Mouse (Mus musculus): ENCODE measurements at regions not wholly inside any gene's neighbourhood (a gene's known extent, or its start where the extent isn't known, plus 50 kb on each side); places are given as distances from the start of the nearest gene placed in this dataset.
A peak's percentile ranks its signal among the peaks of the same experiment; 100 is the strongest.
"Not testable (repeated sequence)": the region's sequence is repeated elsewhere in the genome, so short reads cannot be mapped to it uniquely, and the experiment has no call there.

- not testable (repeated sequence) for ATAC-seq (replicated peaks; ENCODE audit: insufficient number of reproducible peaks, insufficient read depth, low FRiP score, low read depth); H3K4me1 ChIP-seq (replicated peaks); H3K4me3 ChIP-seq; H3K4me2 ChIP-seq; H3K9me3 ChIP-seq (replicated peaks); H3K27me3 ChIP-seq; H3K27ac ChIP-seq; H3K36me3 ChIP-seq; H3K9ac ChIP-seq
These were observed 73.3 kb downstream of the Gm31371 start for GRCm38 (mm10) chr8:19976461-19976860.

- H3K4me1 ChIP-seq (replicated peaks) = peaks cover 2% of the 10 kb centered on the region; the same call in 1 of the 2 replicates
- H3K36me3 ChIP-seq = peaks cover 12% of the 10 kb centered on the region
- H3K27ac ChIP-seq = no peak overlapping the region
- 8% methylated on average over 42 of the region's 42 CpGs for WGBS
- H3K4me3 ChIP-seq = peak overlapping the region; percentile 65
- H3K27me3 ChIP-seq = no peaks in the 10 kb centered on the region
- 0 out of 2 replicates have a peak, but pooled peaks cover 4% of the 10 kb centered on the region for H3K9me3 ChIP-seq (replicated peaks)
- peak overlapping the region; percentile 74 for H3K9ac ChIP-seq
- peak; percentile 83 for ATAC-seq (replicated peaks; ENCODE audit: insufficient number of reproducible peaks, insufficient read depth, low FRiP score, low read depth)
- peak overlapping the region; percentile 88 for H3K4me2 ChIP-seq
These were observed 76.5 kb downstream of the Gm31371 start for GRCm38 (mm10) chr8:19979536-19980345.

GRCm38 (mm10) chr8:19980346-19980726 lies 77.1 kb downstream of the Gm31371 start:
- 29% methylated on average over 26 of the region's 26 CpGs for WGBS
- H3K27ac ChIP-seq; H3K4me1 ChIP-seq (replicated peaks); H3K9me3 ChIP-seq (replicated peaks); ATAC-seq (replicated peaks; ENCODE audit: insufficient number of reproducible peaks, insufficient read depth, low FRiP score, low read depth); H3K27me3 ChIP-seq: not testable (repeated sequence)
- H3K4me2 ChIP-seq = peak overlapping the region; percentile 88
- peak overlapping the region; percentile 74 for H3K9ac ChIP-seq
- H3K36me3 ChIP-seq = peaks cover 12% of the 10 kb centered on the region
- H3K4me3 ChIP-seq = peak overlapping the region; percentile 65

- not testable (repeated sequence) for H3K27me3 ChIP-seq; H3K9ac ChIP-seq; H3K27ac ChIP-seq; H3K4me1 ChIP-seq (replicated peaks); H3K36me3 ChIP-seq; H3K4me3 ChIP-seq; H3K9me3 ChIP-seq (replicated peaks); ATAC-seq (replicated peaks; ENCODE audit: insufficient number of reproducible peaks, insufficient read depth, low FRiP score, low read depth); H3K4me2 ChIP-seq
- WGBS = 85% methylated on average over 3 of the region's 3 CpGs
These were observed 104.9 kb downstream of the Gm31371 start for GRCm38 (mm10) chr8:20008106-20008505.

- 64% methylated on average over 8 of the region's 8 CpGs for WGBS
- not testable (repeated sequence) for H3K9me3 ChIP-seq (replicated peaks); H3K4me1 ChIP-seq (replicated peaks); ATAC-seq (replicated peaks; ENCODE audit: insufficient number of reproducible peaks, insufficient read depth, low FRiP score, low read depth); H3K27ac ChIP-seq; H3K27me3 ChIP-seq; H3K4me3 ChIP-seq; H3K9ac ChIP-seq; H3K4me2 ChIP-seq; H3K36me3 ChIP-seq
These were observed 107.8 kb downstream of the Gm31371 start for GRCm38 (mm10) chr8:20010947-20011346.

GRCm38 (mm10) chr8:20013278-20013677 lies 110.1 kb downstream of the Gm31371 start:
- not testable (repeated sequence) for H3K4me3 ChIP-seq; H3K9me3 ChIP-seq (replicated peaks); H3K4me1 ChIP-seq (replicated peaks); H3K27me3 ChIP-seq; H3K9ac ChIP-seq; ATAC-seq (replicated peaks; ENCODE audit: insufficient number of reproducible peaks, insufficient read depth, low FRiP score, low read depth); H3K27ac ChIP-seq; H3K4me2 ChIP-seq; H3K36me3 ChIP-seq
- 74% methylated on average over 7 of the region's 7 CpGs for WGBS

GRCm38 (mm10) chr8:20014451-20015130 lies 111.4 kb downstream of the Gm31371 start:
- not testable (repeated sequence) for H3K4me3 ChIP-seq; H3K36me3 ChIP-seq; H3K27ac ChIP-seq; H3K9me3 ChIP-seq (replicated peaks); H3K9ac ChIP-seq; H3K27me3 ChIP-seq; H3K4me1 ChIP-seq (replicated peaks); H3K4me2 ChIP-seq; ATAC-seq (replicated peaks; ENCODE audit: insufficient number of reproducible peaks, insufficient read depth, low FRiP score, low read depth)
- 61% methylated on average over 5 of the region's 5 CpGs for WGBS

- H3K4me2 ChIP-seq; H3K9me3 ChIP-seq (replicated peaks); H3K4me1 ChIP-seq (replicated peaks); H3K36me3 ChIP-seq; H3K27me3 ChIP-seq; H3K9ac ChIP-seq; ATAC-seq (replicated peaks; ENCODE audit: insufficient number of reproducible peaks, insufficient read depth, low FRiP score, low read depth); H3K4me3 ChIP-seq; H3K27ac ChIP-seq: not testable (repeated sequence)
- 90% methylated on average over 6 of the region's 6 CpGs for WGBS
These were observed 112.4 kb downstream of the Gm31371 start for GRCm38 (mm10) chr8:20015411-20016081.

GRCm38 (mm10) chr8:20016082-20016840 lies 113.1 kb downstream of the Gm31371 start:
- H3K27ac ChIP-seq; H3K9me3 ChIP-seq (replicated peaks); H3K9ac ChIP-seq; ATAC-seq (replicated peaks; ENCODE audit: insufficient number of reproducible peaks, insufficient read depth, low FRiP score, low read depth); H3K27me3 ChIP-seq; H3K4me3 ChIP-seq; H3K4me2 ChIP-seq; H3K4me1 ChIP-seq (replicated peaks); H3K36me3 ChIP-seq: not testable (repeated sequence)
- 84% methylated on average over 17 of the region's 17 CpGs for WGBS

GRCm38 (mm10) chr8:20025521-20025920 lies 122.3 kb downstream of the Gm31371 start:
- H3K9ac ChIP-seq; H3K27me3 ChIP-seq; H3K4me3 ChIP-seq; H3K4me1 ChIP-seq (replicated peaks); H3K36me3 ChIP-seq; H3K4me2 ChIP-seq; H3K9me3 ChIP-seq (replicated peaks); ATAC-seq (replicated peaks; ENCODE audit: insufficient number of reproducible peaks, insufficient read depth, low FRiP score, low read depth); H3K27ac ChIP-seq: not testable (repeated sequence)
- WGBS = 55% methylated on average over 1 of the region's 2 CpGs

GRCm38 (mm10) chr8:20027956-20028355 lies 124.8 kb downstream of the Gm31371 start:
- H3K9ac ChIP-seq; H3K4me1 ChIP-seq (replicated peaks); H3K27ac ChIP-seq; H3K9me3 ChIP-seq (replicated peaks); H3K4me3 ChIP-seq; H3K4me2 ChIP-seq; H3K27me3 ChIP-seq; H3K36me3 ChIP-seq; ATAC-seq (replicated peaks; ENCODE audit: insufficient number of reproducible peaks, insufficient read depth, low FRiP score, low read depth): not testable (repeated sequence)
- WGBS = 70% methylated on average over 2 of the region's 2 CpGs

Data from heart, embryonic 15.5 days (tissue).